Mouse (Mus musculus) cerebellum, adult 2 months (tissue): Measurements from ENCODE around the gene Selenbp2.
"Not testable (repeated sequence)": the region's sequence is repeated elsewhere in the genome, so short reads cannot be mapped to it uniquely, and the experiment has no call there.

ENCODE experiments used
- CTCF ChIP-seq: fragments of 200-500 bp; IDR thresholded peaks from 2 replicates; pipeline ENCODE4 v1.5.1; 2011; ENCODE audit warnings: low read depth, mild to moderate bottlenecking, control low read depth, low read length, moderate library complexity, borderline replicate concordance; ENCODE audit not compliant: insufficient read depth
- POLR2A ChIP-seq: fragments of 200-500 bp; IDR thresholded peaks from 2 replicates; pipeline ENCODE4 v1.6.1; 2011; ENCODE audit warnings: low read length, control low read depth, borderline replicate concordance; ENCODE audit not compliant: insufficient read depth

DNA sequence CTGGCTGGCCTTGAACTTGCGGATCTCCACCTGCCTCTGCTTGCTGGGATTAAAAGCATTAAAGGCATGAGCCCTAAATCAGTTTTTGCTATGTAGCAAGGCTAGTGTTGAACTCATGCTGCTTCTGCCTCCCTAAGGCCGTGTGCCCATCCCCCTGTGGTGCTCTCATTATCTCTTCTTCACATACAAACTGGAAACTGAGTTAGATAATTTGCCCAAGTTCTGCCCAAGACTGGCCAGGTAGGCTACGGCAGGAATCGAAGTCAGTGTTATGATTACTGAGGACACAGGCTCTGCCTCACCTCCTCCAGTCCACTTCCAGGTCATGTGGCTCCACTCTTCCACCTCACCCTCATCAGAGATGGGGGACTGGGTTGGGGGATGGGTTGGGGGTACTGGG lies 2.9 kb downstream of the Selenbp2 start:
- not testable (repeated sequence) for TF ChIP-seq CTCF, POLR2A
